Mouse (Mus musculus) ES-Bruce4 (cell line): ENCODE data around the gene Mapre3. TPM values are rescaled to one million over a fixed set of nuclear protein-coding genes. Genes with fewer than 3 reads are reported as not detected.

Experiments used
- H3K27ac ChIP-seq: 2 replicates; pipeline ENCODE4 v1.5.1; 2012; ENCODE audit warnings: low read length, inconsistent platforms; ENCODE audit not compliant: insufficient read depth
- H3K27me3 ChIP-seq: 2 replicates; pipeline ENCODE4 v1.6.1; 2012; ENCODE audit warnings: mild to moderate bottlenecking, low read length, inconsistent platforms; ENCODE audit not compliant: control insufficient read depth, poor library complexity, insufficient read depth, severe bottlenecking
- H3K36me3 ChIP-seq: 2 replicates; pipeline ENCODE4 v1.6.1; 2012; ENCODE audit warnings: inconsistent platforms, mild to moderate bottlenecking, low read length, moderate library complexity; ENCODE audit not compliant: control insufficient read depth, poor library complexity, insufficient read depth, severe bottlenecking
- H3K4me1 ChIP-seq: one replicate; pipeline ENCODE4 v1.8.1; 2011; ENCODE audit warnings: low read length; ENCODE audit not compliant: control insufficient read depth, insufficient read depth
- H3K4me3 ChIP-seq: 2 replicates; pipeline ENCODE4 v1.5.1; 2011; ENCODE audit warnings: low read depth, mild to moderate bottlenecking, low read length
- H3K9ac ChIP-seq: 2 replicates; pipeline ENCODE4 v1.6.1; 2012; ENCODE audit warnings: low read depth, mild to moderate bottlenecking, inconsistent platforms; ENCODE audit not compliant: poor library complexity, severe bottlenecking
- H3K9me3 ChIP-seq: replicated peaks from 2 replicates; pipeline ENCODE4 v1.6.1; 2012; ENCODE audit warnings: mild to moderate bottlenecking, low read length, inconsistent platforms; ENCODE audit not compliant: control insufficient read depth, poor library complexity, insufficient read depth, severe bottlenecking
- CTCF ChIP-seq: IDR thresholded peaks from one replicate; pipeline ENCODE4 v1.8.1; 2011; ENCODE audit warnings: low read depth, low read length
- EP300 ChIP-seq: IDR thresholded peaks from 2 replicates; pipeline ENCODE4 v1.6.1; 2011; ENCODE audit warnings: low read depth, low read length; ENCODE audit not compliant: insufficient read depth
- POLR2A ChIP-seq: IDR thresholded peaks from one replicate; pipeline ENCODE4 v1.8.1; 2011; ENCODE audit warnings: low read length; ENCODE audit not compliant: insufficient read depth
- polyA plus RNA-seq: library from polyadenylated mRNA; stranded (reverse); fragments of >200 nt; gene quantifications from 2 replicates; pipeline ENCODE4 v1.2.4, GENCODE M21; 2011; ENCODE audit warnings: low read depth; ENCODE audit not compliant: missing spikeins, insufficient read depth, insufficient read length

Gene Mapre3
- polyA plus RNA-seq, 1 experiment, result 15.6 TPM

DNA sequence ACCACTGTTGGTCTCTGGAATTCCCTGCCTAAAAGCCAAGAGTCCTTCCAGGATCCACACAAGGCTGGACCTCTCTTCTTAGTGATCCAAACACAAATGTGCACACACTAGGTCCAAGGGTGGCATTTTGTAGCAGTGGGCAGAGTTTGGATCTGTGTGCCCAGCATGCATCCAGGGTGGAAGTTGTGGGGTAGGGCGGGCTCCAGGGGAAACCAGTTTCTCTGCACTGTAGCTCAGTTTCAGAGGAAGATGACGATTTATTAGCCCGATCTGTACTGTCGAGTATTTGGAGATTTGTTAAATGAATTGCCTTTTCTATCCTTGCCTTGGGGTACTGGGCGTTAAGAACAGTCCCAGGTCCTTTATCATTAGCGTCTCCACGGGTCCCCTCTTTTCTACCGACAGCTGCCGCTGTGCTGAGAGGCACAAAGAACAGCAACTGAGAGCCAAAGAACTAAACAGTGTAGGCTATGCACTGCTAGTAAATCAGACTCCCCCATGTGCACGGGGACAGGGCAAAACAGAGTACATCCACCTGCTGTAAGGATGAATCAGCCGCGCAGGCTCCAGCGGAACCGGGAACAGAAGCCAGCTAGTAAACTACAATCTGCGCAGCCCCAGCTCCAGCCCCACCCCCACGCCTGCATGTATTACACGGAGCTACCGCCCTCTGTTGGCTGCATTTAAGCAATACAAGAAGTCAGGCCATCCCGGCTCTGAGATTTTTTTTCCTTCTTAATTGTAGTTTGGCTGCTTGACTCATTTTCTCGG is 39.7 kb upstream of the Mapre3 start:
- Histone ChIP-seq H3K9ac (peak overlapping the region; percentile 36; the same call in 1 of the 2 replicates), H3K9me3 (no peaks in the 10 kb centered on the region), H3K4me1 (no peaks in the 10 kb centered on the region), H3K4me3 (peak overlapping the region; percentile 76), H3K27ac (no peak overlapping the region), H3K36me3 (no peaks in the 10 kb centered on the region), H3K27me3 (no peaks in the 10 kb centered on the region)
- TF ChIP-seq CTCF (peak; percentile 76), EP300 (no peak), POLR2A (no peak)

DNA sequence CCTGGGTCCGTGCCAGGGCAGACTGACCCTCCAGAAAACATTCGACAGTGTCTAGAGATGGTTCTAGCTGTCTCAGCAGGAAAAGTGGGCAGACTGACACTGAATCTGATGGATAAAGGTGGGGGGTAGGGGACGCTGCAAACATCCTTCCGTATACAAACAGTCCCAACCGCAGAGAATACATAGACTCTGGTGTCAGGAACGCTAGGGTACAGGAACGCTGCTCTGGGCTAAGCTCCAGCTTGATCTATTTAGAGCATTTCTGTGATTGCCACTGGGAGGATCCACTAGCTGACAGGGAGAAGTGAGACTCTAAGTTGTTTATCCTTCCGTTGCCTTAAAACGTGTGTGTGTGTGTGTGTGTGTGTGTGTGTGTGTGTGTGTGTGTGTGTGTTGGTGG is 33.7 kb upstream of the Mapre3 start:
- TF ChIP-seq POLR2A (no peak), CTCF (no peak), EP300 (no peak)
- no peak overlapping the region for H3K4me3 ChIP-seq
- no peak overlapping the region for H3K9ac ChIP-seq
- H3K9me3 ChIP-seq, result no peaks in the 10 kb centered on the region
- H3K27me3 ChIP-seq, result no peaks in the 10 kb centered on the region
- H3K27ac ChIP-seq, result no peak overlapping the region
- no peaks in the 10 kb centered on the region for H3K4me1 ChIP-seq
- H3K36me3 ChIP-seq, result no peaks in the 10 kb centered on the region

DNA sequence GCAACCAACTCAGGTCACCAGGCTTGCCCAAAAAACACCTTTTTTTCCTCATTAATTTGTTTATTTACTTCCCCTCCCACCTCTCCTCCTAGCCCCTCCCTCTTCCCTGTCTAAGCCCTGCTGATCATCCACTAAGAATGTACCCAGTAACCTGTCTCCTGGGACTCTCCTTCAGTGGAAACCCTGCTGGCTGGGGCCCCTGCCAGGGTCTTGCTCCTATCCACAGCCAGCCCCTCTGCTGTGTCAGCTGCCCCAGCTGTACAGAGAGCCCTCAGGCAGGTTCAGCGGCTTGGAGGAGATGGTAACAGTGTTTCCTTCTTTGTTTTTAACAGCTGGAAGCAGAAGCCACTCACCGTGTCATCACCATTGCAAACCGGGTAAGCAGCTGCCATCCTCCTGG is 33.3 kb upstream of the Mapre3 start:
- H3K4me3 ChIP-seq, result no peak overlapping the region
- H3K9ac ChIP-seq, result no peak overlapping the region
- no peaks in the 10 kb centered on the region for H3K36me3 ChIP-seq

DNA sequence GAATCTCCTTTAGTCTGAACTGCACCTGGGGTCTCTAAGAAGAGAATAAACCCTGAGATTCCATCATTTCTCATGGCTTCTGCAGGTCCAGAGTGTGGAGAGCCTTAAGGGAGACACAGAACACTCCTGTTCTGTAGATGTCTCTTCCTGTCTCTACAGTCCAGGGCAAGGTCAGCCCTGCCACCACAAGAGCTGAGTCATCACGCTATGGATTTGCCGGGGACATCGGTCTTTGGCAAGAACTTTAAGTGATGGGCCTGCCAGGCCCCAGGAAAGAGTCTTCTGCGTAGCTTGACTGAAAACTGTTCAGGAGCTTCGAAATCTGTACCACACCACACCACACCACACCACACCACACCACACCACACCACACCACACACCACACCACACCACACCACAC is 27.1 kb upstream of the Mapre3 start:
- no peak overlapping the region for H3K4me3 ChIP-seq
- no peak overlapping the region for H3K9ac ChIP-seq
- no peaks in the 10 kb centered on the region for H3K4me1 ChIP-seq
- no peaks in the 10 kb centered on the region for H3K36me3 ChIP-seq
- H3K27me3 ChIP-seq, result no peaks in the 10 kb centered on the region
- H3K27ac ChIP-seq, result no peak overlapping the region
- H3K9me3 ChIP-seq, result no peaks in the 10 kb centered on the region
- TF ChIP-seq POLR2A, result no peak
- TF ChIP-seq CTCF, result no peak
- no peak for TF ChIP-seq EP300

More for the DNA sequence above, 33.3 kb upstream of the Mapre3 start:
- Histone ChIP-seq H3K4me1 (no peaks in the 10 kb centered on the region), H3K27me3 (no peaks in the 10 kb centered on the region), H3K9me3 (no peaks in the 10 kb centered on the region), H3K27ac (no peak overlapping the region)
- no peak for TF ChIP-seq CTCF
- TF ChIP-seq EP300, result no peak

DNA sequence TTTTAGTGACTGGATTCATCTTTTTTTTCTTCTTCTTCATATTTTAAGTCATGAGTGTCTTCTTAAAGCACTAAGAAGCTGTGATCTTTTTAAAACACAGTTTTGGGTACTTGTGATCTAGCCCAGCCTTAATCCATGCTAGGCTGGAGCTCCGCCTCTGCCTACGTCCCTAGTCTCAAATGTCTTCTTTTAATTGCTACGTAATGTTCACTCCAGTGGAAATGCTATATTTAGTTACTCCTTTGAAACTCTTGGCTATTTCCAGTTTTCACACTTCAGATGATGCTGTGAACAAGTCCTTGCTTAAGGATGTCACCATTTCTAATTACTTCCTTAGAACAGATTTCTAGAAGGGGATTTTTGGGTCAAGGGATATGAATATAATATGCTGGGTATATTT is 24.4 kb upstream of the Mapre3 start:
- H3K4me1 ChIP-seq, result no peaks in the 10 kb centered on the region
- no peak for TF ChIP-seq CTCF
- TF ChIP-seq POLR2A, result no peak
- TF ChIP-seq EP300, result no peak
- no peak overlapping the region for H3K27ac ChIP-seq
- no peaks in the 10 kb centered on the region for H3K36me3 ChIP-seq
- no peak overlapping the region for H3K4me3 ChIP-seq
- no peaks in the 10 kb centered on the region for H3K27me3 ChIP-seq
- H3K9me3 ChIP-seq, result no peaks in the 10 kb centered on the region
- no peak overlapping the region for H3K9ac ChIP-seq

DNA sequence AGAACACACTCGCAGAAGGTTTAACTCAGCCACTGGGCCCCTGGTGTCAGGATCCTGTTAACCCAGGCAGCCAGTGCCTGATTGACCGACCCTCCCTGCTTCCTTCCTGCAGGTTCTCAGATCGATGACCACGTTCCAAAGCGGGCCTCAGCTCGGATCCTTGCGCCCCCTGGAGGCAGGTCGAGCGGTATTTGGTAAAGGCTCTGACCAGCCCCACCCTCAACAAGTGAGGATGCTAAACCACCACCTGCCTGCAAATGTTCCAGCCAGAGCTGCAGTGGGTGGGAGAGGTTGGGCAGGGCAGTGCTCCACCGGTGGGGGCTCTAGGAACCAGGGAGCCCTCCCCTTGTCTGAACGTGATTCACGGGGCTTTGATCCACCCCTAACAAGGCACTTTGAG is 18.3 kb upstream of the Mapre3 start:
- no peak overlapping the region for H3K4me3 ChIP-seq
- no peaks in the 10 kb centered on the region for H3K9me3 ChIP-seq
- H3K4me1 ChIP-seq, result no peaks in the 10 kb centered on the region
- no peaks in the 10 kb centered on the region for H3K36me3 ChIP-seq
- no peak overlapping the region for H3K9ac ChIP-seq
- TF ChIP-seq EP300 (no peak), CTCF (peak; percentile 87), POLR2A (no peak)
- H3K27me3 ChIP-seq, result no peaks in the 10 kb centered on the region
- H3K27ac ChIP-seq, result no peak overlapping the region
